Mouse (Mus musculus): ENCODE results near the gene Hk2.
"Not testable (repeated sequence)": the region's sequence is repeated elsewhere in the genome, so short reads cannot be mapped to it uniquely, and the experiment has no call there.

The Hk2 gene

DNA sequence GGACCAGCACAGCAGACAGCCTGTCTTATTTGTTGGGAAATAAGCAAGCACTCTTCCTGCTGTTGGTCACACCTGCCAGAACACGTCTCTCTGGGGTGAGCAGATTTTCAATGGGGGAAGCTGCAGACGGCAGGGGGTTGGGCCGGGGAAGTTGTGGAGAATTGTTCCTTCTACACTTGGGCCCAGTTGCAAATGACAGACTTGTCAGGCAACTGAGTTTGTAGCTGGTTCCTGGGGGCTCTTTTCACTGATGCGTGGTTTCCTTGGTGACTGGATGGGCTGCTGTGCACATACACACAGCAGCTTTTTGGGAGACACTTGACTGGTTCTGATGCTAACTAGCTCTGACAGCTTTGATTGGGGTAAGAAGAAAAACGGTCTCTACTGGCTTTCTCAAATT lies 74.4 kb downstream of the Hk2 start:
- ATAC-seq (ENCODE audit: insufficient number of reproducible peaks, low FRiP score, low TSS enrichment), result no peak

DNA sequence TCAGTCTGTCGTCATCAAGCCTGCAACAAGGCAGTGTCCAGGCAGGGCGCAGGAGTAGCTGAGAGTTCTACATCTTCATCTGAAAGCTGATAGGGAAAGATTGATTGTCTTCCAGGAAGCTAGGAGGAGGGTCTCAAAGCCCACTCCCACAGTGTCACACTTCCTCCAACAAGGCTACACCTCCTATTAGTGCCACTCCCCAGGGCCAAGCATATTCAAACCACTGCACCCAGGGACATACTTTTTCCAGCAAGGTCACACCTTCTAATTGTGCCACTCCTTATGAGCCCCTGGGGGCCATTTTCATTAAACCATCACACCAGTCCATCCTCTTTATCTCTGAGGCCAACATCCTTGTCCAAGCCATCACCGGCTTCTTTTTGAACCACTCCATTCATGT lies 77.5 kb downstream of the Hk2 start:
- no peak for ATAC-seq (ENCODE audit: insufficient number of reproducible peaks, low FRiP score, low TSS enrichment)

DNA sequence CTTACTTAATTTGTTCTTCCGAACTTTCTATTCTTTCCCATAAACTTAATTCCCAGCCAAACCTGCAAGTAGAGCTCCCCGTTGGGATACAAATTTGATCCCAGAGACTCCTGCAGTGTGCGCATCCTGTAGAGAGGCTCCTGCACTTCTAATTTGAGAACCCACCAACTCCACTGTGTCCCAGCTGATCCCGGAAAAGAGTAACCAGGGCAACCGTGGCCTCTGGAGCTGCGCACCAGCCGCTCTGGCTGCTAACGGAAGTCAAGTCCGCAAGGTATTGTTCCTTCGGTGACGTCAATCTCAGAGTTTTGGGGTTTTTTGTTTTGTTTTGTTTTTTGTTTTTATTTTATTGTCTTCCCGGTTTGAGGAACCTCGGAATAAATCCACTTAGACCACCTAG lies 79.6 kb downstream of the Hk2 start:
- ATAC-seq (ENCODE audit: insufficient number of reproducible peaks, low FRiP score, low TSS enrichment), result no peak

DNA sequence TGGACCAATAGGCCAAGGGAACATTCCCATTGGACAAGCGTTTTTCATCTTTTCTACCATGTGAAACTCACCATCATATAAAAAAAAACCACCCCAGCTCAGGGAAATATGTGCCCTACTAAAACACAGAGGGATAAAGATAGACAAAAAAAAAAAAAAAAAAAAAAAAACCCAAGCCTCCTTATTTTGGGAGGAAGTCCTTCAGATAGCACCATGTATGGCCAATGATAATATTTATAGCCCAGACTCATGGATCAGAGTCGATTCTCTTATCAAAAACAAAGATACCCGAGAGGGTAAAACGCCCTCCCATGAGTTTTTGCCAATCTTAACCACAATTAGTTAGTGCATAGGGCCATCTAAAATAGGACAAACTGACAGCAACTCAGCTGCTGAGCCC lies 84.8 kb downstream of the Hk2 start:
- no peak for ATAC-seq (ENCODE audit: insufficient number of reproducible peaks, low FRiP score, low TSS enrichment)

DNA sequence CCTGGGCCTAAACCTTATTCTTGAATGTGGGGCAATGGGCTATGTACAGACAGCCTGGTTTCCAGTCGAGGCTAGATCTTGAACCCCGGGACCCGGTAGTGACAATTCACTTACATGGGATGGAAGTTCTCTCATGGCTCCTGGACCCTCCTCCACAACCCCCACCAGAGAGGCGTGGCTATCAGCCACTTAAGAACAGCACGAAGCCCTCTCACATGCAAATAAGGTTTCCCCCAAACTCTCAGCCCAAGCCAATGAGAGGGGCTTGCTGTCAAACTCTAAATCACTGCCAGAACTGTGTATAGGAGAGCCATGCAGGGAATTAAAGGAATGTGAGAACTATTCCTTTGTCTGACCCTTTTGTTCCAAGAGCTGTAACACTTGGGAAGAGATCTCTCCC lies 85.7 kb downstream of the Hk2 start:
- not testable (repeated sequence) for ATAC-seq (ENCODE audit: insufficient number of reproducible peaks, low FRiP score, low TSS enrichment)

DNA sequence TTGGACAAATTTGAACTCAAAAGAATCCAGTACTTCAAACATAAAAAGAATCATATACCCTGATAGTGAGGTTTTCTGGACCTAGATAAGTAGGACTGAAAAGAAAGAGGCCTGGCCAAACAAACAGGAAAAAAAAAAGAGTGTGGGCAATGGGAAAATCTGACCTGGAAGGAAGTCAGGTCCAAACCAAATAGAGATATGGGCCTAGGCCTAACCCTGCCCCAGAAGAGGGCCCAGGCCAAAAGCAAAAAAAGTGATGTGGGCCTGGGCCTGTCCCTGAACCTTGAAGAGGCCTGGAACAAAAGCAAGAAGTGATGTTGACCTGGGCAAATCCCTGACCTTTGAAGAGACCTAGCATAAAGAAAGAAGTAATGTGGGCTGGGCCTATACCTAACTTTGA lies 90.1 kb downstream of the Hk2 start:
- ATAC-seq (ENCODE audit: insufficient number of reproducible peaks, low FRiP score, low TSS enrichment), result no peak

DNA sequence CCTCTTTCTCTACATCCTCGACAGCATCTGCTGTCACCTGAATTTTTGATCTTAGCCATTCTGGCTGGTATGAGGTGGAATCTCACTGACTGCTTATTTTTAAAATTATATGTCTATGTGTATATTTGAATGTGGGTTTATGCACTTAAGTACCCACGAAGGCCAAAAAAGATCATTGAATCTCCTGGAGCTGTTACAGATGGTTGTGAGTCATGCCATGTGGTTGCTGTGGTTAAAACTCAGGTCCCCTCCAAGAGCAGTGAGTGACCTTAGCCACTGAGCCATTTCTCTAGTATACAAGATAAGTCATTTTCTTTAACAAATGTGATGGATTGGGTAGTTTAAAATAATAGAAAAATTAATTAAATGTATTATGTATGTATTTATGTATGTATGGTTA lies 95.0 kb downstream of the Hk2 start:
- ATAC-seq (ENCODE audit: insufficient number of reproducible peaks, low FRiP score, low TSS enrichment), result not testable (repeated sequence)

DNA sequence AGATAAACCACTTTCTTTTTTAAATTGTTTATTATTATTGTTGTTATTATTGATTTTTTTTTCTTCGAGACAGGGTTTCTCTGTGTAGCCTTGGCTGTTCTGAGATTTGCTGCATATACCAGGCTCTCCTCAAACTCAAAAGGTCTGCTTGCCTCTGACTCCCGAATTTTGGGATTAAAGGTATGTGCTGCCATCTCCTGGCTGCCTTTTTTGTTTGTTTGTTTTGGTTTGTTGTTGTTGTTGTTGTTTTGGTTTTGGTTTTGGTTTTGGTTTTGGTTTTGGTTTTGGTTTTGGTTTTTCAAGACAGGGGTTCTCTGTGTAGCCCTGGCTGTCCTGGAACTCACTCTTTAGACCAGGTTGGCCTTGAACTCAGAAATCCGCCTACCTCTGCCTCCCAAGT lies 96.6 kb downstream of the Hk2 start:
- ATAC-seq (ENCODE audit: insufficient number of reproducible peaks, low FRiP score, low TSS enrichment), result not testable (repeated sequence)

Data from cerebellum, adult (tissue).